Mouse (Mus musculus): ENCODE measurements around the gene Plekhg1.

- no peak for TF ChIP-seq EP300 (IDR thresholded peaks at IDR 0.05; ENCODE audit: low read depth)
- TF ChIP-seq CTCF (IDR thresholded peaks at IDR 0.05; ENCODE audit: low read depth) = no peak
Measured at GRCm38 (mm10) chr10:3975898-3976622, 235.9 kb downstream of the Plekhg1 start.
